Mouse (Mus musculus) heart, embryonic 14.5 days (tissue): Measurements from ENCODE around the gene Hibch. TPM values are rescaled to one million over a fixed set of nuclear protein-coding genes. Genes with fewer than 3 reads are reported as not detected.
"Not testable (repeated sequence)": the region's sequence is repeated elsewhere in the genome, so short reads cannot be mapped to it uniquely, and the experiment has no call there.

Source experiments
- ATAC-seq: fragments of 200-750 bp; cut with Nextera tagmentation; 2 replicates; pipeline ENCODE4 v1.8.0; 2017; ENCODE audit warnings: low read depth, moderate TSS enrichment; ENCODE audit not compliant: insufficient number of reproducible peaks, insufficient read depth, low FRiP score
- H3K27ac ChIP-seq, 2 experiments: fragments of 200-500 bp in 1 of 2; fragments of 300-500 bp in 1 of 2; sonication (generic) in 1 of 2; replicated peaks in 1 of 2; 2 replicates each; pipeline ENCODE4 v1.5.1; 2012 to 2014; ENCODE audit warnings: low read depth in 2 of 2, low read length in 2 of 2, control low read depth in 1 of 2, mild to moderate bottlenecking in 1 of 2, mixed read lengths in 1 of 2; ENCODE audit not compliant: control insufficient read depth in 1 of 2, insufficient read depth in 1 of 2
- H3K27me3 ChIP-seq: fragments of 300-500 bp; sonication (generic); 2 replicates; pipeline ENCODE4 v1.6.1; 2014; ENCODE audit warnings: mild to moderate bottlenecking, low read length, control low read depth; ENCODE audit not compliant: control insufficient read depth, insufficient read depth
- H3K36me3 ChIP-seq: fragments of 300-500 bp; sonication (generic); 2 replicates; pipeline ENCODE4 v1.6.1; 2014; ENCODE audit warnings: mild to moderate bottlenecking, control low read depth, low read length, mixed read lengths; ENCODE audit not compliant: control insufficient read depth, insufficient read depth
- H3K4me1 ChIP-seq, 2 experiments: fragments of 200-500 bp in 1 of 2; fragments of 300-500 bp in 1 of 2; sonication (generic) in 1 of 2; 2 replicates each; pipeline ENCODE4 v1.6.1; 2012 to 2014; ENCODE audit warnings: low read length in 2 of 2, control low read depth in 1 of 2, mixed read lengths in 1 of 2; ENCODE audit not compliant: control insufficient read depth in 2 of 2, insufficient read depth in 2 of 2
- H3K4me2 ChIP-seq: fragments of 300-500 bp; sonication (generic); 2 replicates; pipeline ENCODE4 v1.6.1; 2014; ENCODE audit warnings: mild to moderate bottlenecking, low read length
- H3K4me3 ChIP-seq, 2 experiments: fragments of 200-500 bp in 1 of 2; fragments of 300-500 bp in 1 of 2; sonication (generic) in 1 of 2; 2 replicates each; pipeline ENCODE4 v1.5.1; 2012 to 2014; ENCODE audit warnings: low read length in 2 of 2, mild to moderate bottlenecking in 2 of 2, control low read depth in 1 of 2, low read depth in 1 of 2, moderate library complexity in 1 of 2; ENCODE audit not compliant: control insufficient read depth in 1 of 2, insufficient read depth in 1 of 2
- H3K9ac ChIP-seq: fragments of 300-500 bp; sonication (generic); 2 replicates; pipeline ENCODE4 v1.6.1; 2014; ENCODE audit warnings: mild to moderate bottlenecking, low read length
- H3K9me3 ChIP-seq: fragments of 300-500 bp; sonication (generic); 2 replicates; pipeline ENCODE4 v1.6.1; 2016; ENCODE audit warnings: low read length, control low read depth; ENCODE audit not compliant: control insufficient read depth
- WGBS: fragments of 180-500 bp; shearing (Covaris S2); extraction: QIAGEN DNeasy Blood & Tissue Kit; methylation state at CpG from one replicate; pipeline ENCODE4 v1.1.7; 2014; 5-methylcytosine and 5-hydroxymethylcytosine counted together
- polyA plus RNA-seq: library from polyadenylated mRNA; unstranded; fragments of >200 nt; fragmentation: Nextera tagmentation; extraction: Ambion mirVana; gene quantifications from 2 replicates; pipeline ENCODE4 v1.2.1, GENCODE M21; 2014

Hibch gene
- polyA plus RNA-seq, 1 experiment from 2014 or later: 33.0 TPM

DNA sequence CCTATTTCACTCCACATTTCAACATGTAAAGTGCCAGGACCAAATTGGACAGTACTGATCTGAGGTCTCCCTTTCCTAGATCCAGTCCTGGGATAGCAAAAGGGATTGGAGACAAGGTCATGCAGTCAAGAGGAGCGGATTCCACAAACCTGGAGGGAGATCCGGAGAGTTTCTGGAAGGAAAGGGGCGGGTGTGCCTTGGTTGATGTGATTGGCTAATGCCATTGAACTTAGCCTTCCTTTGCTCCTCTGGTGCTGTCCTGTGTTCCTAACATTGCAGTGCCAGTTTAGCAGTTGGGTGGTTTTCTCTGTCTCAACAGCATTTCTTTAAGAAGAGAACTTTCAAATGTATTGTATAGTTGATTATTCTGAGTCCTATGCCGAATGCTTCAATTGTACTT is 1.8 kb downstream of the Hibch start:
- Histone ChIP-seq H3K4me3 (no peak overlapping the region), H3K9ac (no peak overlapping the region), H3K27ac (no peak overlapping the region), H3K9me3 (no peaks in the 10 kb centered on the region), H3K4me1 (peaks cover 4 to 20% of the 10 kb centered on the region in 2 experiments), H3K4me2 (no peak overlapping the region), H3K36me3 (no peaks in the 10 kb centered on the region), H3K27me3 (no peaks in the 10 kb centered on the region)
- WGBS: 77% methylated on average over 4 of the region's 4 CpGs
- ATAC-seq: no peak

- Histone ChIP-seq H3K9me3 (no peaks in the 10 kb centered on the region), H3K4me1 (peaks cover 4 to 16% of the 10 kb centered on the region in 2 experiments), H3K4me3 (no peak overlapping the region), H3K9ac (no peak overlapping the region), H3K27me3 (no peaks in the 10 kb centered on the region), H3K4me2 (no peak overlapping the region), H3K27ac (no peak overlapping the region), H3K36me3 (no peaks in the 10 kb centered on the region)
- ATAC-seq: no peak
- 55% methylated on average over 4 of the region's 4 CpGs for WGBS
Measured at GRCm38 (mm10) chr1:52849422-52849821, 4.7 kb downstream of the Hibch start.

- not testable (repeated sequence) for H3K27ac ChIP-seq, H3K27me3 ChIP-seq, H3K4me3 ChIP-seq, H3K36me3 ChIP-seq, H3K9ac ChIP-seq, H3K9me3 ChIP-seq, ATAC-seq, H3K4me2 ChIP-seq
- peaks cover 2 to 13% of the 10 kb centered on the region in 2 experiments for H3K4me1 ChIP-seq
- whole genome bisulfite sequencing: no CpG with 5 or more reads among the region's 1 CpGs
Measured at GRCm38 (mm10) chr1:52854029-52854428, 9.3 kb downstream of the Hibch start.

DNA sequence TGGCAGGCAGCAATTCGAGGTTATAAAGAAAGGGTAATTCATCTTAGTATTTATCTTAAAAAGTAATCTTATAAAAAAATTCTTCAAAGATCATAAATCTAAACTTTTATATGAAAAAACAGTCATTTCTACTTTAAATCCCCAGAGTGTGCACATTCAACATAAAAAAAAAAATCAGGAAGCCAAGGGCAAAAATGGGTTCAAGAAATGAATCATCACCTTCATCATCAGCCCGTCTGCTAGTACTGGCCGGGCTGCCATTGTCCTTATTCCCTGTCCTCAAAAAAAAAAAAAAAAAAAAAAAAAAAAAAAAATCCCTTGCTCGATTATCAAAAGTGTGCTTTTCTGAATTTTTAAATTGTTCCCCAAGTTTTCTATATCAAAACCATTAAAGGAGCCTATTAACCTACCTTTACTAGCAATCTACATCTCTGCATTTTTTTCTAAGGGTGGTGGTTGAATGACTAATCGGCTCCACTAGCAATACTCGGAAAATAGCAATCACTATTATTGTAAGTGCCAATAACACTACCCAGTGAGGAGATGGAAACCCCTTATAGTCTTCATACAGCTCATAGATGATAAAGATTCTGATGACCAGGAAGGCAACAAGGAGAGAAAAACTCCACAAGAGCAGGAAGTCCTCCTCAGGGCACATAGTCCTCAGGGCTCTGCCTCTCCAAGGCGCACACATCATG is 11.3 kb downstream of the Hibch start:
- WGBS: 83% methylated on average over 7 of the region's 7 CpGs
- Histone ChIP-seq H3K9ac (no peak overlapping the region), H3K27me3 (no peaks in the 10 kb centered on the region), H3K4me2 (no peak overlapping the region), H3K4me3 (no peak overlapping the region), H3K4me1 (peaks cover 0 to 6% of the 10 kb centered on the region in 2 experiments; a peak in 1 of 4 replicates), H3K9me3 (no peaks in the 10 kb centered on the region), H3K36me3 (peaks cover 12% of the 10 kb centered on the region; the same call in 1 of the 2 replicates), H3K27ac (no peak overlapping the region)
- no peak for ATAC-seq

DNA sequence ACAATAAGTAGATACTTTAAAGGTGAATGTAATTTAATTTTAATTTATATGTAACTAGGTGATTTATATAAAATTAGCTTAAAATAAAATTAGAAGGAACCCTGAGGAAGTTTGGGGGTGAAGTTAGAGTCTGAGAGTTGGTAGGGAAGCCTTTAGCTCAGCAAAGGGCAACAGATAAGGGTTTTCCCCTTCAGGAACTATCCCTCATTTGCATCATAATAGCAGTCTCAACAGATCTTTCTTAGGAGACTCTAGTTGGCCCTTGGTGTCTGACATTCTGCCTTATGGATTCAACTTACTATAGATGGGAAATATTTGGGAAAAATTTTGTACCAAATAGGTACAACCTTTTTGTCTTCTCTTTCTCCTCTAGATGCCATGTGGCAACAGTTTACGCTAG is 19.5 kb downstream of the Hibch start:
- no peaks in the 10 kb centered on the region for H3K27me3 ChIP-seq
- H3K4me2 ChIP-seq: no peak overlapping the region
- no peak for ATAC-seq
- no peak overlapping the region for H3K27ac ChIP-seq
- 0 out of 4 replicates have a peak, but pooled peaks cover 0 to 5% of the 10 kb centered on the region in 2 experiments for H3K4me1 ChIP-seq
- no peaks in the 10 kb centered on the region for H3K9me3 ChIP-seq
- no peak overlapping the region for H3K4me3 ChIP-seq
- WGBS: 95% methylated on average over 1 of the region's 1 CpGs
- H3K36me3 ChIP-seq: peaks cover 17% of the 10 kb centered on the region; the same call in 1 of the 2 replicates
- H3K9ac ChIP-seq: no peak overlapping the region

DNA sequence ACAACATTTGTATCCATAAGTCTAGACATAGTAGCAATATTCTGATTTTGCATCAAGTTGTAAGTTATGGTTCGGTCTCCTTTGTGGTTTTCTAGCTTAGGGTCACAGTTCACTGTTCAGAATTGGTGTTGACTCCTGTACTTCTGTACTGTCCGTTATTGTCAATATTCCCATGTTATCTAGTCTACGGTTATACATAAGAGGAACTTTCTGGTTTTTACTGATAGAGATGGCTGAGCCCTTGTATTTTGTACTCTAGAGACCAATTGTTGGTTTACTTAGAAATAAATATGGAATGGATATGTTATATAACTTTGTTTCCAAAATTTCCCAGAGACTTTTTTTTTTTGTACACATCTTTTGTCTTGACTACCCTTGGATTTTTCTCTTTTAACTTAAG is 21.3 kb downstream of the Hibch start:
- 87% methylated on average over 3 of the region's 3 CpGs for WGBS
- Histone ChIP-seq H3K9ac (no peak overlapping the region), H3K9me3 (no peaks in the 10 kb centered on the region), H3K4me3 (no peak overlapping the region), H3K4me1 (0 out of 4 replicates have a peak, but pooled peaks cover 0 to 5% of the 10 kb centered on the region in 2 experiments), H3K4me2 (no peak overlapping the region), H3K27me3 (no peaks in the 10 kb centered on the region), H3K27ac (no peak overlapping the region), H3K36me3 (peaks cover 6% of the 10 kb centered on the region; the same call in 1 of the 2 replicates)
- no peak for ATAC-seq

- no peaks in the 10 kb centered on the region for H3K9me3 ChIP-seq
- no peak overlapping the region for H3K4me3 ChIP-seq
- 0 out of 4 replicates have a peak, but pooled peaks cover 0 to 5% of the 10 kb centered on the region in 2 experiments for H3K4me1 ChIP-seq
- H3K9ac ChIP-seq: no peak overlapping the region
- H3K27ac ChIP-seq: no peak overlapping the region
- no peak overlapping the region for H3K4me2 ChIP-seq
- ATAC-seq: no peak
- WGBS: 91% methylated on average over 1 of the region's 1 CpGs
- H3K27me3 ChIP-seq: no peaks in the 10 kb centered on the region
- H3K36me3 ChIP-seq: 0 out of 2 replicates have a peak, but pooled peaks cover 4% of the 10 kb centered on the region
Measured at GRCm38 (mm10) chr1:52867876-52868275, 23.1 kb downstream of the Hibch start.

GRCm38 (mm10) chr1:52884208-52884607 is 39.5 kb downstream of the Hibch start:
- Histone ChIP-seq H3K4me2 (no peak overlapping the region), H3K4me3 (no peak overlapping the region), H3K4me1 (no peaks in the 10 kb centered on the region), H3K27ac (no peak overlapping the region), H3K9me3 (no peaks in the 10 kb centered on the region), H3K27me3 (no peaks in the 10 kb centered on the region), H3K36me3 (0 out of 2 replicates have a peak, but pooled peaks cover 5% of the 10 kb centered on the region), H3K9ac (no peak overlapping the region)
- 68% methylated on average over 2 of the region's 2 CpGs for WGBS
- ATAC-seq: no peak
